Mouse (Mus musculus) embryonic facial prominence, embryonic 10.5 days (tissue): ENCODE measurements around the gene Arhgap31. TPM values are rescaled to one million over a fixed set of nuclear protein-coding genes. Genes with fewer than 3 reads are reported as not detected.
A peak's percentile ranks its signal among the peaks of the same experiment; 100 is the strongest.
"Not testable (repeated sequence)": the region's sequence is repeated elsewhere in the genome, so short reads cannot be mapped to it uniquely, and the experiment has no call there.

Experiments
- DNase-seq: peaks from one replicate; pipeline ENCODE4 v3.0.0-alpha.2; 2017; ENCODE audit warnings: low spot score
- H3K27ac ChIP-seq: fragments of 300-500 bp; sonication (generic); replicated peaks from 2 replicates; pipeline ENCODE4 v1.5.1; 2016; ENCODE audit warnings: mild to moderate bottlenecking
- H3K27me3 ChIP-seq: fragments of 300-500 bp; sonication (generic); replicated peaks from 2 replicates; pipeline ENCODE4 v1.6.1; 2016; ENCODE audit warnings: low read depth, mild to moderate bottlenecking; ENCODE audit not compliant: poor library complexity, severe bottlenecking
- H3K36me3 ChIP-seq: fragments of 300-500 bp; sonication (generic); replicated peaks from 2 replicates; pipeline ENCODE4 v1.6.1; 2016; ENCODE audit warnings: mild to moderate bottlenecking, moderate library complexity
- H3K4me1 ChIP-seq: fragments of 300-500 bp; sonication (generic); 2 replicates; pipeline ENCODE4 v1.6.1; 2016
- H3K4me3 ChIP-seq: fragments of 300-500 bp; sonication (generic); 2 replicates; pipeline ENCODE4 v1.5.1; 2016; ENCODE audit warnings: mild to moderate bottlenecking, moderate library complexity
- H3K9me3 ChIP-seq: fragments of 300-500 bp; sonication (generic); 2 replicates; pipeline ENCODE4 v1.6.1; 2016; ENCODE audit warnings: mild to moderate bottlenecking
- WGBS: fragments of 180-500 bp; shearing (Covaris S2); methylation state at CpG from one replicate; pipeline ENCODE4 v1.1.7; 2016; 5-methylcytosine and 5-hydroxymethylcytosine counted together
- polyA plus RNA-seq: library from polyadenylated mRNA; unstranded; fragments of >200 nt; fragmentation: Nextera tagmentation; extraction: Ambion mirVana; gene quantifications from 2 replicates; pipeline ENCODE4 v1.2.1, GENCODE M21; 2016

Arhgap31 gene
- polyA plus RNA-seq, 1 experiment from 2014 or later: 12.0 TPM

DNA sequence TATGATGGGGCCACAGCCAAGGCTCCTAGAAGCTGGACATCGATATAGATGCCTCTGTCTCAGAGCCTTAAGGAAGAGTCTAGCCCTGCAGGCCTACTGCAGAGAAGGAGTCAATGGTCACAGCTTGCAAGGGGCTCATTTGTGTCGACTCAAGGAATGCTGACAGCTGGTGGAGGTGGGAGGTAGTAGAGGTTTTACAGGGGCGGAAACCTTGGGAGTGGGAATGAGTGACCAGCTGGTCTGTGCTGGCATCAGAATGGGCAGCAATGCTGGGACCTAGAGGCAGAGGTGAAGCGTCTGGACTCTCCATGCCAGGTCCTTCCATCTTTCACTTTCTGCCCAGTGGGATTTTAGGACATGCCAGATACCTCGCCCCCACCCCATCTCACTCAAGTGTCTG, 17.5 kb downstream of the Arhgap31 start:
- Histone ChIP-seq H3K27ac (no peak overlapping the region), H3K9me3 (no peaks in the 10 kb centered on the region), H3K36me3 (no peaks in the 10 kb centered on the region; the same call in 1 of the 2 replicates), H3K4me1 (0 out of 2 replicates have a peak, but pooled peaks cover 3% of the 10 kb centered on the region), H3K27me3 (no peaks in the 10 kb centered on the region), H3K4me3 (no peak overlapping the region)
- no peak for DNase-seq
- 85% methylated on average over 5 of the region's 5 CpGs for WGBS

DNA sequence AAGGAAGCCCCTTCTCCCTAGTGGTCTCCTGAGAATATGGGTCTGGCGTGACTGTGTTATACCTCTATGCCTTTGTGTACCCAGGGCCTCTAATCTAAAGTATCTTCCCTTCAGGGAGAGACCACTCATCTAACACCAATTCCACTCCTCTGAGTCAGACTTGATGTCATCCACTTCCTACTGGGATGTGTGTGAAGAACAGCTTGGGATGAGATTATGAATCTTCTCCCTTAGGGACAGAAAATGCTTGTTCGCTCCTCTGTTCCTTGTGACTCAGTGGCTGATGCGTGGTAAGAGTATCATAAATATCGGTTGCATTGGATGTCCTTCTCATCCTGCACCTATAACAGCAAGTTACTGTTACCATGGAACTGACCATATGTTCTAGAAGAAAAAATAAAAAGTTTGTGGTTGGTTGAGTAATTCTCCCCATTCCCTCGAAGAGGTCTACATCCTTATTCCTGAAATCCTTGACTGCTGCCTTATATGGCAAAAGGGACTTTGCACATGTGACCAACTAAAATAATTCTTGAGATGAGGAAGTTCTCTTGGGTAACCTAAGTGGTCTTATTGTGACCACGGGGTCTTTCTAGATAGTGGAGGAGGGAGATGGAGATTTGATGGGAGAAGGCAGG, 18.1 kb downstream of the Arhgap31 start:
- no peaks in the 10 kb centered on the region; the same call in 1 of the 2 replicates for H3K36me3 ChIP-seq
- no peak for DNase-seq
- 95% methylated on average over 6 of the region's 6 CpGs for WGBS
- no peaks in the 10 kb centered on the region for H3K9me3 ChIP-seq
- H3K4me1 ChIP-seq: no peaks in the 10 kb centered on the region
- no peak overlapping the region for H3K4me3 ChIP-seq
- no peaks in the 10 kb centered on the region for H3K27me3 ChIP-seq
- no peak overlapping the region for H3K27ac ChIP-seq

DNA sequence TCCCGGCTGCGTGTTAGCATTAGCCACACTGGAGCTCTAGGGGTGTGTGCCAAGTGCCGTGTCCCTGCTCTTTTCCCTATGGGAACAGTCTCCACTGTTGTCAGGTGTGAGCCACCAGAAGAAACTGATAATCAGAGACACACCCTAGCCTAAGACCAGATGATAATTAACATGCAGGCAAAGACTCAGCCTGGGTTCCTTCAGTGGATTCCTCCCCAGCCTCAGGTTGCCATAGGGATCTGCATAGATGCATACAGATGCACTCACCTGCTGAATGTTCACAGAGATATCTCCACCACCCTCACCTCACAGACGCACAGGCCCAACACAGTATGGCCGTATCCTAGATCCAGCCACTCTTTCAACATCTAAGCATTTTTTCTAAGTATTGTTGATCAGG, 22.6 kb downstream of the Arhgap31 start:
- Histone ChIP-seq H3K27ac (no peak overlapping the region), H3K36me3 (no peaks in the 10 kb centered on the region), H3K4me1 (peaks cover 11% of the 10 kb centered on the region), H3K27me3 (no peaks in the 10 kb centered on the region), H3K4me3 (no peak overlapping the region), H3K9me3 (no peaks in the 10 kb centered on the region)
- no peak for DNase-seq
- WGBS: 89% methylated on average over 5 of the region's 5 CpGs

DNA sequence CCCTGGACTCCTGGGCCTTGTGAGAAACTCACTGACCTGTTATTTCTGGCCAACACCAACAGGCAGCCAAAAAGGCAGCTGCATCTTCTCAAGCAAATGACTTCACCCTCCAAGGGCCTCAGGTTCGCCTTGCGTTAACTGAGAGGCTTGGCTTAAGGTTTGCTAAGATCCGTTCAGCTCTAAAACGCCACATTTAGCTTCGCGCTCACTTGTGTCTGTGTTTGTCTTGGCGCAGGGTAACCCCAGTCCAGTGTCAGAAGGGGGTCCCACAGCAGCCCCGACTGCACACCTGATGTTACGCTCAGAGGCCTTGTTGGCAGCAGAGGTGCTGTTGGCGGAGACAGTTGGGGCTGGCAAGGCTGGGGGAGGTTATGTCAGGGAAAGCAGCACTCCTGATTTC, 23.3 kb downstream of the Arhgap31 start:
- WGBS: 90% methylated on average over 10 of the region's 10 CpGs
- no peak overlapping the region for H3K4me3 ChIP-seq

DNA sequence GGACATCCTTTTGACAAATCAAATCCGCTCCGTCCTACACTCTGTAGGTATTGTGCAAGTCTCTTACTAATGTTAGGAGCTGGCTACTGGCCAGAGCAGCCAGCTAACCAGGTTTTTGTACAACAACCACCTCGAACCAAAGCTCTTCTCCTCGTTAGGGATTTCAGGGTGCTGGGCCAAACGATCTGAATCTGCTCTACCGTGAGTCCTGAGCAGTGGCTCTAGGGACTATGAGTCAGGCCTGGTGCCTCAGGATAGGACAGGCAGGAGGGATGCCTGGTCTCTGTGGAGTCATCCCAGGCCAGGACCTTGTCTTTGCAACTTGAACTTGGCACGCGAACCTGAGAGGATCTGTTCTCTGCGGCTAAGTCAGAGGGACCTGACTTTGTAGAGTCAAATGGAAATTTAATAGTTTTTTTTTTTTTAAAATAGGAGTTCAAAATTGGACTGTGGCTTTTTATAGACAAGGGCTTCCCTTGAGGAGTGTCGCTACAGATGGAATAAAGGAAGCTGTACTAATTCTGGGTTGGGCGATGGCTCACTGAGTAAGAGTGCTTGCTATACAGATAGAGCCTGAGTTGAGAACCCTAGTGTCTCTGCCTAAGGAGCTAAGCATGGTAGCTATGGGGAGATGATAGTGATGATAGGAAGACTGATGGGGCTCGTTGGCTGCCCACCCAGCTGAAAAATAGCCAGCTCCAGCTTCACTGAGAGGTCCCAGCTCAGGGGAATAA, 24.4 kb downstream of the Arhgap31 start:
- no peaks in the 10 kb centered on the region for H3K36me3 ChIP-seq
- H3K27ac ChIP-seq: no peak overlapping the region
- peaks cover 11% of the 10 kb centered on the region for H3K4me1 ChIP-seq
- H3K27me3 ChIP-seq: no peaks in the 10 kb centered on the region
- DNase-seq: no peak
- whole genome bisulfite sequencing: 91% methylated on average over 12 of the region's 12 CpGs
- no peak overlapping the region for H3K4me3 ChIP-seq
- no peaks in the 10 kb centered on the region for H3K9me3 ChIP-seq

More for the DNA sequence above, 23.3 kb downstream of the Arhgap31 start:
- Histone ChIP-seq H3K27me3 (no peaks in the 10 kb centered on the region), H3K9me3 (no peaks in the 10 kb centered on the region), H3K4me1 (peaks cover 11% of the 10 kb centered on the region), H3K36me3 (no peaks in the 10 kb centered on the region), H3K27ac (no peak overlapping the region)
- DNase-seq: no peak

DNA sequence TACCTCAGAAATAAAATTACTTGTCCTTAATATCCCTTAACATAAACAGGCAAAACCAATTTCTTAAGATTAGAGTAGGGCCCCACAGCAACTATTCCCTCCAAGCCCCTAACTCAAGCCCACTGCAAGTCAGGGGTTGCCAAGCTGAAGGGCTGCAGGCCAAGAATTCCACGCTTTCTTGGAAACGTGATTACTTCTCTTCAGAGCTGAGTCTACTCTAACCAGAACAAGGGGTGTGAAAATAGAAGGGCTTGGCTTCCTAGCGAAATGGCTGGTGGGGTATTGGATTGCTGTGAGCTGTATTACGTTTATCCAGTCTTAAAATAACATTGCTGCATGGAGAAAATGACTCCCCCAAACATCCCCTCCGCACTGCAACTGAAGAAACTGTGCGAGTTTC, 25.4 kb downstream of the Arhgap31 start:
- Histone ChIP-seq H3K9me3 (no peaks in the 10 kb centered on the region), H3K36me3 (no peaks in the 10 kb centered on the region), H3K27me3 (no peaks in the 10 kb centered on the region), H3K4me1 (peaks cover 11% of the 10 kb centered on the region), H3K27ac (no peak overlapping the region), H3K4me3 (no peak overlapping the region)
- DNase-seq: no peak
- 67% methylated on average over 6 of the region's 6 CpGs for WGBS

DNA sequence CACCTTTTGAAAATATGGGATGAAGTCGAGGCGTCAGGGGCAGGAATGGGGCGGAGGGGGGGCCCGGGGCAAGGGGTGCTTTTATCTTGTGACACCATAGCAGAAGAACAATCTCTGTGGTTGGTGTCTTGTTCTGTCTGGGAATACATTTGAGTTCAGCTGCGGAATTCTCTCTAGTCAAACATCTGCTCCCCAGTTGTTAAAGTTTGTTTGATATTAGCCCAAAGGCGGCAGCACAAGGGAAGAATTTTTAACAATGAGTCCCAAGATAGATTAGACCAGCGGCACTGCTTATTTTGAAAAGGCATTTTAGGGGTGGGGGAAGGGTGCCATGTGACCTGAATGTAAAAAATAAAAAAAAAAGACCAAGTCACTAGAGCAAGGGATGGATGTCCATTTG, 30.0 kb downstream of the Arhgap31 start:
- Histone ChIP-seq H3K9me3 (no peaks in the 10 kb centered on the region), H3K4me1 (peaks cover 26% of the 10 kb centered on the region), H3K4me3 (no peak overlapping the region), H3K36me3 (no peaks in the 10 kb centered on the region), H3K27ac (no peak overlapping the region), H3K27me3 (no peaks in the 10 kb centered on the region)
- 55% methylated on average over 7 of the region's 7 CpGs for WGBS
- DNase-seq: no peak

DNA sequence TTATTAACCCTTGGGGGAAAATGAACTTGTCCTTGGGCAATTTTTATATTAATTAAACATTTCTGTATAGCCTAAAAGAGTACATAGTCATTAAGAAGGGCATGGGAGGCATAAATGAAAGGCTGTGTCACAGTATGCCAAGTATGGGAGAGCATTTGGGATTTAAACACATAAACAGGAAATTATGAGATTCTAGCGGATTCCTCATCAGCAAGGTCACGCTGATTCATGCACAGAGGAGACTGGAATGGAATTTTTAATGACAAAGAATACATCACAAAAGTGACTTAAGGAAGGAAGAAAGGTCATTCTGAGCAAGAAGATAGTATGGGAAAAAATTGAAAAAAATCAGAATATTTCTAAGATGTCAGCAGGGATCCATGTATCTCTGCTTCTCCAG, 31.8 kb downstream of the Arhgap31 start:
- DNase-seq: no peak
- no peaks in the 10 kb centered on the region for H3K36me3 ChIP-seq
- H3K4me1 ChIP-seq: peaks cover 16% of the 10 kb centered on the region
- H3K27ac ChIP-seq: no peak overlapping the region
- no peaks in the 10 kb centered on the region for H3K27me3 ChIP-seq
- WGBS: 91% methylated on average over 2 of the region's 2 CpGs
- no peak overlapping the region for H3K4me3 ChIP-seq
- H3K9me3 ChIP-seq: no peaks in the 10 kb centered on the region

DNA sequence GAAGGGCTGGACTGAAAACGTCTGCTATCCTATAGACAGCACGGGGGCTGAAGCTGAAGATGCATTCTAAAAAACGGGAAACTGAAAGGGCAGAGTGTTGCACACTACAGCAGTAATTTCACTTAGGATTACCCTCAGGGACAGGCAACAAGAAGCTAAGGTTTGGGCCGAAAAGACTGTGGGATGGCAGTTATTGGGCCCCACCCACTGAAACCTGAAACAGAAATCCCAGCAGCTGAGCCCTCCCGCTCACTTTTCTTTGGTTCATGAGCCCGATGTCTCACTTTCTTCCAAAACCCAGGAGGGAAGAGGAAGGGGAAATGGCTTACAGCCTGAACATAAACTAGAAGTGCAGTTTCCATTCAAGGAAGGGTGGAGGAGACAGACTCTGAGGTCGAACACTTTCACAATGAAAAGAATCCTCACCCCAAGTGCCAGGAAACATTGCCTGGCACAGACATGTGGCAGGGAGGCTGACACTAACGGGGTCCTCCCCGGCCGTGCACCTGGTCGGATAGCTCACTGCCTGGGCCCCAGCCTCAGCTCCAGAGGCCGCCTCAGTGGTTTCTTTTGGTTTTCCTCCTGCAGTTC, 33.5 kb downstream of the Arhgap31 start:
- Histone ChIP-seq H3K4me3 (peak overlapping the region; percentile 18; the same call in 1 of the 2 replicates), H3K27ac (peak overlapping the region; percentile 24; the same call in 1 of the 2 replicates), H3K4me1 (peaks cover 16% of the 10 kb centered on the region), H3K27me3 (no peaks in the 10 kb centered on the region), H3K9me3 (no peaks in the 10 kb centered on the region), H3K36me3 (no peaks in the 10 kb centered on the region)
- 49% methylated on average over 12 of the region's 12 CpGs for WGBS
- peak; percentile 44 for DNase-seq

DNA sequence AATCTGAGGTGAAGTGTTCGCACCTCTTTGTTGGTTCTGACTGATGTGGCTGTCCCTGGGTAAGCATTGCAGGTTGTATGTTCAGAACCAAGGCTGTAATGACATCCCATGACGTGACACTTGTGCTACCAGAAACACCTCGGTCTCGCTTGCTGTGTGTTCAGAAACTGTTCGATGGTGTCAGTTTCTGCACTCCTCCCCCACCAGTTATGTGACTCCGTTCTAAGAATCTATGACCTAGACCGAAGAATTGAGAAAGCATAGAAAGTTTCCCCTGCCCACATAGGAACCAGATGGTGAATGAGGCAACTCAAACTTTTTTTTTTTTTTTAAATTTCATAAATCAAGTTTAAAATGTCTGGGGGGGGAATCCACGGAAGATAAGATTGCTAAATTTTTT, 34.2 kb downstream of the Arhgap31 start:
- H3K4me3 ChIP-seq: no peak overlapping the region
- H3K27me3 ChIP-seq: no peaks in the 10 kb centered on the region
- no peaks in the 10 kb centered on the region for H3K36me3 ChIP-seq
- no peak for DNase-seq
- no peaks in the 10 kb centered on the region for H3K9me3 ChIP-seq
- H3K27ac ChIP-seq: no peak overlapping the region
- 77% methylated on average over 8 of the region's 8 CpGs for WGBS
- H3K4me1 ChIP-seq: peaks cover 18% of the 10 kb centered on the region

DNA sequence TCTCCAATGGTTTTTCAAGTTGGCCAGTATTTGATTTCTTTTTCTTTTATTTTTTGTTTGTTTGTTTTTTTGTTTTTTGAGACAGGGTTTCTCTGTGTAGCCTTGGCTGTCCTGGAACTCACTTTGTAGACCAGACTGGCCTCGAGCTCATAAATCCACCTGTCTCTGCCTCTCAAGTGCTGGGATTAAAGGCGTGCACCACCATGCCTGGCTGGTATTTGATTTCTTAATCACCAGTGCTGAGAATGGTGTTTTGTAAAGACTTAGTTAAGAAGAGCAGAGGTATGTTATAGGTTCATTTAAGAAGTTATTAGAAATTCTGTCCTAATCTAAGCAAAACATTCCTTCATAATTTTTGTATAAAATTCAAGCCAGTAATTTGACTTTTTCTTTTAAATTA, 35.1 kb downstream of the Arhgap31 start:
- not testable (repeated sequence) for H3K36me3 ChIP-seq, H3K27ac ChIP-seq, H3K27me3 ChIP-seq, DNase-seq, H3K4me3 ChIP-seq, H3K9me3 ChIP-seq
- H3K4me1 ChIP-seq: peaks cover 25% of the 10 kb centered on the region
- WGBS: 82% methylated on average over 2 of the region's 2 CpGs

DNA sequence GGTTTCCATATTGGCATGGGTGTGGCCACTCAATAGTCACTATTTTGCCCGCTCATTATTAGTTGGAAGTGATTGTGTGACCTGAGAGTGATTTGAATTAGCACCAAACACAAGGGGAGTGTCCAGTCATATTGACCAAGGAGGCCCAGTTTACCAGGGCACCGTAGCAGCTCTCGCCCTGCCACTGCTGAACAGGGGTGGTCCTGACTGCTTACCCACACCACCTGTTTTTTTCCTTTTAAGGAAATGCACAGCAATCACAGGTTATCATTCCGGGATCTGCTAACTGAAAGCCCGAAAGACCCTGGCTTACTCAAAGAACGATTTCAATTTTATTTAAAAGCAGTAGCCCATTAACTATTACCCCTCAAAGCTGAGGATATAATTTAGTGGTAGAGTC, 35.9 kb downstream of the Arhgap31 start:
- H3K27me3 ChIP-seq: no peaks in the 10 kb centered on the region
- 92% methylated on average over 6 of the region's 6 CpGs for WGBS
- peaks cover 6% of the 10 kb centered on the region; the same call in 1 of the 2 replicates for H3K36me3 ChIP-seq
- H3K9me3 ChIP-seq: no peaks in the 10 kb centered on the region
- H3K4me3 ChIP-seq: no peak overlapping the region
- peaks cover 29% of the 10 kb centered on the region for H3K4me1 ChIP-seq
- no peak overlapping the region for H3K27ac ChIP-seq
- no peak for DNase-seq

DNA sequence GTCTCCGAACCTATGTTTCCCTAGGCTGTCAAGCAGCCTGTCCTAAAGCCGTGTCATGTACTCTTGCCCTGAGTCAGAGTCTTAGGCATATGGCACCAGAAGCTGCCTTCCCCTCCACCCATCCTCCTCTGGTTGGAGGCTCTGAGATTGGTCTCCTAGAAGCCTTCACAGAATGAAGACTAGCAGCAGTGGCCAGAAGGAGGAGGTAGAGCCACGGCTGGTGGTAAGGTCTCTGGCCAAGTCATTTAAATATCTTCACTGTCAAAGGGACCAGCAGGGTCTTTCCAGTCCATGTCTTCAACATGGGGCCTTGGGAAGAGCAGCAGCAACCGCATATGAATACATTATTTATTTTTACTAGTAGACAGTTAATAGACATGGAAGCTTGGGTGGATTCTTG, 36.4 kb downstream of the Arhgap31 start:
- no peak for DNase-seq
- peaks cover 29% of the 10 kb centered on the region for H3K4me1 ChIP-seq
- H3K9me3 ChIP-seq: no peaks in the 10 kb centered on the region
- peaks cover 6% of the 10 kb centered on the region; the same call in 1 of the 2 replicates for H3K36me3 ChIP-seq
- H3K4me3 ChIP-seq: no peak overlapping the region
- 93% methylated on average over 4 of the region's 4 CpGs for WGBS
- no peak overlapping the region for H3K27ac ChIP-seq
- H3K27me3 ChIP-seq: no peaks in the 10 kb centered on the region
